Comparison of ENCODE assay signal across 27 mouse cellular contexts in the genomic region with DNA sequence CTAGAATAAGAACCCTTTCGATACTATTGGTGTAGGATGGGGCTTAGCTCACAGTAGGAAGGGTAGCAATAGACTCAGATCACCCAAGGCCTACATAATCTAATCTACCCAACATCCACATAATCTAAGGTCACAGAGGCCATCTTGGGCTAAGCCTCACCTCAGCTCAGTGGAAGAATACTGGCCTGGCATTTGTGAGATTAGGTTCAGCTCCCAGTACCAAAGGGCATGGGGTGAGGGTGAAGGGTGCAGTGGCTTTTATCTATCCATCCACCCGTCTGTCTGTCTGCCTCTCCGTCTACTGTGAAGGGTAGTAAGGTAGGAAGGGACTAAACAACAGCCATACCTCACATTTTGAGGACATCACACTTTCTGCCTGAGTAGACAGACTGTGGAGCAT. TPM values are rescaled to one million over a fixed set of nuclear protein-coding genes. Genes with fewer than 3 reads are reported as not detected.
DNase-seq lines count a peak whose midpoint lies in the region; ATAC-seq lines count a peak whose summit lies in the region.
"Had no signal": no experiment of that assay in that cellular context is flagged by ENCODE, and none has a peak within 500 bp of the region (broad histone marks: within the 10 kb centered on the region; RNA-seq: fewer than 3 reads in every experiment).

No protein-coding gene starts in this region.

- H3K4me2 ChIP-seq in kidney, embryonic 15.5 days, result no peak overlapping the region
- H3K4me2 ChIP-seq in liver, embryonic 15.5 days, result peak overlapping the region; percentile 31
- H3K4me2 ChIP-seq: embryonic facial prominence, embryonic 12.5 days; heart, embryonic 12.5 days; limb, embryonic 13.5 days; lung, embryonic 14.5 days; midbrain, embryonic 15.5 days; neural tube, embryonic 12.5 days had no signal

- no peak for DNase-seq in kidney, adult 11 months
- no peak for DNase-seq in limb, embryonic 10.5 days (ENCODE audit: low spot score)
- no peak for DNase-seq in ovary, adult 18-20 months (ENCODE audit: low spot score)
- DNase-seq in lung, postnatal 14 days, result no peak
- DNase-seq: adrenal gland, adult 2 months; cerebellum, adult 2 months; cerebellum, postnatal 25 days; gastrocnemius, postnatal 10 days; heart, adult 18-20 months; heart, postnatal 10 days; kidney, adult 18-20 months; lung, embryonic 14.5 days; lung, postnatal 36 days; retina, postnatal 1 day; right cerebral cortex, postnatal 25 days; thymus, adult 2 months had no signal

- no peak overlapping the region for H3K4me3 ChIP-seq in kidney, embryonic 15.5 days (replicated peaks)
- no peak overlapping the region for H3K4me3 ChIP-seq in liver, embryonic 15.5 days (replicated peaks)
- H3K4me3 ChIP-seq in limb, embryonic 10.5 days, result no peak overlapping the region
- H3K4me3 ChIP-seq: embryonic facial prominence, embryonic 12.5 days; heart, embryonic 12.5 days; limb, embryonic 13.5 days; midbrain, embryonic 15.5 days; neural tube, embryonic 12.5 days had no signal

- no peaks in the 10 kb centered on the region for H3K4me1 ChIP-seq in kidney, embryonic 15.5 days
- H3K4me1 ChIP-seq in liver, embryonic 15.5 days (replicated peaks), result peaks cover 53% of the 10 kb centered on the region
- no peaks in the 10 kb centered on the region for H3K4me1 ChIP-seq in limb, embryonic 10.5 days
- H3K4me1 ChIP-seq: embryonic facial prominence, embryonic 12.5 days; limb, embryonic 13.5 days; midbrain, embryonic 15.5 days; neural tube, embryonic 12.5 days had no signal

- H3K36me3 ChIP-seq in kidney, embryonic 15.5 days, result peaks cover 89% of the 10 kb centered on the region
- H3K36me3 ChIP-seq in liver, embryonic 15.5 days (replicated peaks), result peaks cover 90% of the 10 kb centered on the region
- peaks cover 100% of the 10 kb centered on the region for H3K36me3 ChIP-seq in limb, embryonic 10.5 days

- H3K9me3 ChIP-seq in kidney, embryonic 15.5 days (replicated peaks), result no peaks in the 10 kb centered on the region
- H3K9me3 ChIP-seq in liver, embryonic 15.5 days (replicated peaks), result no peaks in the 10 kb centered on the region
- no peaks in the 10 kb centered on the region for H3K9me3 ChIP-seq in limb, embryonic 10.5 days (replicated peaks)
- H3K9me3 ChIP-seq: embryonic facial prominence, embryonic 12.5 days; heart, embryonic 12.5 days; limb, embryonic 13.5 days; midbrain, embryonic 15.5 days; neural tube, embryonic 12.5 days had no signal

- ATAC-seq in kidney, embryonic 15.5 days (replicated peaks; ENCODE audit: low FRiP score), result 0 out of 2 replicates have a peak, but pooled peaks have one; percentile 22
- peak; percentile 94 for ATAC-seq in erythroid progenitor cell, adult 5-6 weeks (replicated peaks; ENCODE audit: low FRiP score, poor library complexity, severe bottlenecking)
- peak; percentile 97 for ATAC-seq in liver, embryonic 15.5 days (ENCODE audit: insufficient read depth)
- ATAC-seq: forebrain, embryonic 14.5 days; hindbrain, postnatal 0 days; midbrain, embryonic 15.5 days had no signal

- 88% methylated on average over 3 of the region's 3 CpGs for WGBS in kidney, embryonic 15.5 days
- WGBS in liver, embryonic 15.5 days (ENCODE audit: insufficient replicate concordance), result 29% methylated on average over 3 of the region's 3 CpGs
- whole genome bisulfite sequencing in limb, embryonic 10.5 days, result 91% methylated on average over 3 of the region's 3 CpGs

- no peak overlapping the region for H3K9ac ChIP-seq in kidney, embryonic 15.5 days
- H3K9ac ChIP-seq in liver, embryonic 15.5 days, result no peak overlapping the region
- H3K9ac ChIP-seq: embryonic facial prominence, embryonic 12.5 days; heart, embryonic 12.5 days; limb, embryonic 13.5 days; lung, embryonic 14.5 days; midbrain, embryonic 15.5 days; neural tube, embryonic 12.5 days had no signal

- H3K27me3 ChIP-seq in kidney, embryonic 15.5 days, result no peaks in the 10 kb centered on the region
- H3K27me3 ChIP-seq in liver, embryonic 15.5 days, result no peaks in the 10 kb centered on the region
- no peaks in the 10 kb centered on the region for H3K27me3 ChIP-seq in limb, embryonic 10.5 days (ENCODE audit: low read depth, poor library complexity, severe bottlenecking)
- H3K27me3 ChIP-seq: embryonic facial prominence, embryonic 12.5 days; heart, embryonic 12.5 days; limb, embryonic 13.5 days; midbrain, embryonic 15.5 days; neural tube, embryonic 12.5 days had no signal

- H3K27ac ChIP-seq in kidney, embryonic 15.5 days, result no peak overlapping the region
- H3K27ac ChIP-seq in liver, embryonic 15.5 days (replicated peaks), result peak overlapping the region; percentile 85
- H3K27ac ChIP-seq in limb, embryonic 10.5 days, result no peak overlapping the region
- H3K27ac ChIP-seq: embryonic facial prominence, embryonic 12.5 days; hindbrain, postnatal 0 days; kidney, postnatal 0 days; limb, embryonic 13.5 days; midbrain, embryonic 15.5 days; neural tube, embryonic 12.5 days had no signal

RNA-seq across cellular contexts. Expression of a gene that starts 30.7 kb away (rescaled TPM):
- polyA plus RNA-seq in kidney, embryonic 15.5 days (2015; fragmentation: Nextera tagmentation; extraction: Ambion mirVana), result 11.8 and 13.5 TPM in 2 replicates
- not detected in 2 replicates for total RNA-seq in erythroid progenitor cell, adult 5-6 weeks (2015; ENCODE audit: low replicate concordance)
- total RNA-seq in erythroid progenitor cell, adult 5-6 weeks (2017; ENCODE audit: low replicate concordance), result not detected in 2 replicates
- 6.3 and 8.1 TPM in 2 replicates for polyA plus RNA-seq in liver, embryonic 15.5 days (2015; fragmentation: Nextera tagmentation; extraction: Ambion mirVana)
- 11.1 and 11.2 TPM in 2 replicates for polyA plus RNA-seq in limb, embryonic 10.5 days (2016; fragmentation: Nextera tagmentation; extraction: Ambion mirVana)

RNA-seq across cellular contexts. Expression of a gene that starts 38.4 kb away (rescaled TPM):
- polyA plus RNA-seq in kidney, embryonic 15.5 days (2015; fragmentation: Nextera tagmentation; extraction: Ambion mirVana), result 35.2 and 37.3 TPM in 2 replicates
- total RNA-seq in erythroid progenitor cell, adult 5-6 weeks (2015; ENCODE audit: low replicate concordance), result 70.3 and 82.6 TPM in 2 replicates
- total RNA-seq in erythroid progenitor cell, adult 5-6 weeks (2017; ENCODE audit: low replicate concordance), result 110 and 113 TPM in 2 replicates
- 17.7 and 19.2 TPM in 2 replicates for polyA plus RNA-seq in liver, embryonic 15.5 days (2015; fragmentation: Nextera tagmentation; extraction: Ambion mirVana)
- polyA plus RNA-seq in limb, embryonic 10.5 days (2016; fragmentation: Nextera tagmentation; extraction: Ambion mirVana), result 36.7 and 43.3 TPM in 2 replicates

RNA-seq across cellular contexts. Expression of a gene that starts 49.1 kb away (rescaled TPM):
- polyA plus RNA-seq in kidney, embryonic 15.5 days (2015; fragmentation: Nextera tagmentation; extraction: Ambion mirVana), result 85.2 and 88.5 TPM in 2 replicates
- total RNA-seq in erythroid progenitor cell, adult 5-6 weeks (2015; ENCODE audit: low replicate concordance), result 11.5 and 15.9 TPM in 2 replicates
- 18.2 and 20.8 TPM in 2 replicates for total RNA-seq in erythroid progenitor cell, adult 5-6 weeks (2017; ENCODE audit: low replicate concordance)
- 51.2 and 56.1 TPM in 2 replicates for polyA plus RNA-seq in liver, embryonic 15.5 days (2015; fragmentation: Nextera tagmentation; extraction: Ambion mirVana)
- polyA plus RNA-seq in limb, embryonic 10.5 days (2016; fragmentation: Nextera tagmentation; extraction: Ambion mirVana), result 99.9 and 105 TPM in 2 replicates

Comparison
In these comparisons a context has a peak if more than half of its experiments do, and no peak if none do; other contexts are left out.
1. ATAC-seq: peak in every context shown above with its lines; median percentile 97 in liver, embryonic 15.5 days; 94 in erythroid progenitor cell, adult 5-6 weeks; 22 in kidney, embryonic 15.5 days.